Mouse (Mus musculus) ES-Bruce4 (cell line): ENCODE measurements around the gene Dlg1. TPM values are rescaled to one million over a fixed set of nuclear protein-coding genes. Genes with fewer than 3 reads are reported as not detected.

Experiments
- H3K27ac ChIP-seq: 2 replicates; pipeline ENCODE4 v1.5.1; 2012; ENCODE audit warnings: low read length, inconsistent platforms; ENCODE audit not compliant: insufficient read depth
- H3K27me3 ChIP-seq: 2 replicates; pipeline ENCODE4 v1.6.1; 2012; ENCODE audit warnings: mild to moderate bottlenecking, low read length, inconsistent platforms; ENCODE audit not compliant: control insufficient read depth, poor library complexity, insufficient read depth, severe bottlenecking
- H3K36me3 ChIP-seq: 2 replicates; pipeline ENCODE4 v1.6.1; 2012; ENCODE audit warnings: inconsistent platforms, mild to moderate bottlenecking, low read length, moderate library complexity; ENCODE audit not compliant: control insufficient read depth, poor library complexity, insufficient read depth, severe bottlenecking
- H3K4me1 ChIP-seq: one replicate; pipeline ENCODE4 v1.8.1; 2011; ENCODE audit warnings: low read length; ENCODE audit not compliant: control insufficient read depth, insufficient read depth
- H3K4me3 ChIP-seq: 2 replicates; pipeline ENCODE4 v1.5.1; 2011; ENCODE audit warnings: low read depth, mild to moderate bottlenecking, low read length
- H3K9ac ChIP-seq: 2 replicates; pipeline ENCODE4 v1.6.1; 2012; ENCODE audit warnings: low read depth, mild to moderate bottlenecking, inconsistent platforms; ENCODE audit not compliant: poor library complexity, severe bottlenecking
- H3K9me3 ChIP-seq: replicated peaks from 2 replicates; pipeline ENCODE4 v1.6.1; 2012; ENCODE audit warnings: mild to moderate bottlenecking, low read length, inconsistent platforms; ENCODE audit not compliant: control insufficient read depth, poor library complexity, insufficient read depth, severe bottlenecking
- CTCF ChIP-seq: IDR thresholded peaks from one replicate; pipeline ENCODE4 v1.8.1; 2011; ENCODE audit warnings: low read depth, low read length
- EP300 ChIP-seq: IDR thresholded peaks from 2 replicates; pipeline ENCODE4 v1.6.1; 2011; ENCODE audit warnings: low read depth, low read length; ENCODE audit not compliant: insufficient read depth
- POLR2A ChIP-seq: IDR thresholded peaks from one replicate; pipeline ENCODE4 v1.8.1; 2011; ENCODE audit warnings: low read length; ENCODE audit not compliant: insufficient read depth
- polyA plus RNA-seq: library from polyadenylated mRNA; stranded (reverse); fragments of >200 nt; gene quantifications from 2 replicates; pipeline ENCODE4 v1.2.4, GENCODE M21; 2011; ENCODE audit warnings: low read depth; ENCODE audit not compliant: missing spikeins, insufficient read depth, insufficient read length

The Dlg1 gene
- polyA plus RNA-seq, 1 experiment, result 154 TPM

- no peaks in the 10 kb centered on the region for H3K4me1 ChIP-seq
- no peak overlapping the region for H3K9ac ChIP-seq
- no peaks in the 10 kb centered on the region for H3K9me3 ChIP-seq
- H3K36me3 ChIP-seq, result no peaks in the 10 kb centered on the region
- no peak overlapping the region for H3K4me3 ChIP-seq
- H3K27ac ChIP-seq, result no peak overlapping the region
- no peaks in the 10 kb centered on the region for H3K27me3 ChIP-seq
- no peak for TF ChIP-seq POLR2A
- TF ChIP-seq EP300, result no peak
- TF ChIP-seq CTCF, result no peak
These were observed 77.5 kb downstream of the Dlg1 start for GRCm38 (mm10) chr16:31740704-31741103.

- H3K27me3 ChIP-seq, result no peaks in the 10 kb centered on the region
- H3K4me3 ChIP-seq, result no peak overlapping the region
- no peaks in the 10 kb centered on the region for H3K36me3 ChIP-seq
- H3K9me3 ChIP-seq, result no peaks in the 10 kb centered on the region
- no peak overlapping the region for H3K9ac ChIP-seq
- TF ChIP-seq POLR2A (no peak), EP300 (no peak), CTCF (no peak)
- H3K27ac ChIP-seq, result no peak overlapping the region
- H3K4me1 ChIP-seq, result no peaks in the 10 kb centered on the region
These were observed 87.3 kb downstream of the Dlg1 start for GRCm38 (mm10) chr16:31750526-31750925.

- TF ChIP-seq POLR2A, result no peak
- TF ChIP-seq EP300, result no peak
- TF ChIP-seq CTCF, result no peak
- Histone ChIP-seq H3K4me1 (no peaks in the 10 kb centered on the region), H3K9me3 (no peaks in the 10 kb centered on the region), H3K36me3 (no peaks in the 10 kb centered on the region), H3K9ac (no peak overlapping the region), H3K27me3 (no peaks in the 10 kb centered on the region), H3K4me3 (no peak overlapping the region), H3K27ac (no peak overlapping the region)
These were observed 91.2 kb downstream of the Dlg1 start for GRCm38 (mm10) chr16:31754172-31755025.

DNA sequence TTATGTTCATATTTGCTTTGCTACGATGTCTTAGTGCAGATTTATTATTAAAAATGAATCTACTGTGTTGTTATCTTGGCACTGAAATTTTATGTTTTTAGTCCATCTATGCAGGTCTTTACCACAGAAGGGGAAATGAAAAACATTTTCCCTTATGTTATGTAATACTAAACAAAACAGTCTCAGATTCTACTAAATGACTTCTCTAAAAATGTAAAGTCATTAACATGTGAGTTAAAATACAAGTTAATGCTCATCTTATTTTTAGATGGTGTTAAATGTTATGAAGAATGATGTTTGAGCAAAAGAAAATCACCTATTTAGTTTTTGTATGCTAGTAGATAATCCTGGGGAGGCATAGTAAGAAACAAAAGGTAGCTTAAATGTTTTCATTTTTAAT is 91.8 kb downstream of the Dlg1 start:
- no peak for TF ChIP-seq EP300
- no peak for TF ChIP-seq CTCF
- TF ChIP-seq POLR2A, result no peak
- no peak overlapping the region for H3K4me3 ChIP-seq
- H3K4me1 ChIP-seq, result no peaks in the 10 kb centered on the region
- no peak overlapping the region for H3K27ac ChIP-seq
- no peak overlapping the region for H3K9ac ChIP-seq
- H3K9me3 ChIP-seq, result no peaks in the 10 kb centered on the region
- H3K36me3 ChIP-seq, result no peaks in the 10 kb centered on the region
- H3K27me3 ChIP-seq, result no peaks in the 10 kb centered on the region

- TF ChIP-seq POLR2A (no peak), CTCF (no peak), EP300 (no peak)
- Histone ChIP-seq H3K36me3 (no peaks in the 10 kb centered on the region), H3K9me3 (no peaks in the 10 kb centered on the region), H3K9ac (no peak overlapping the region), H3K27ac (no peak overlapping the region), H3K4me3 (no peak overlapping the region), H3K4me1 (no peaks in the 10 kb centered on the region), H3K27me3 (no peaks in the 10 kb centered on the region)
These were observed 93.2 kb downstream of the Dlg1 start for GRCm38 (mm10) chr16:31756436-31756835.

DNA sequence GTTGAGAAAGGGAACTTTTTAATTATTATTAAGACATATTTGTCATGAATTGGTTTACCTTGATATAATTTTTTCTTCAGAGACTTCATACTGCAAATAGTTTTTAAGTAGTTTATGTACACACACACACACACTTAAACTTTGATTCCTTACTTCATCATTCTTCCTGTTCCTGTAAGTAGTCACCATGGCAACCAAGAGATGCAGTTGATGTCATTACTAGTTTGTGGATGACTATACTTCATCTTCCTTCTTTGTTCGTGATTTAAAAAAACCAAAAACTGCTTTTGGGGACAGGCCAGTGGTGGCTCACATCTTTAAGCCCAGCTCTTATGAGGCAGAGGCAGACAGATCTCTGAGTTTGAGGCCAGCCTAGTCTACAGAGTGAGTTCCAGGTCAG is 94.4 kb downstream of the Dlg1 start:
- Histone ChIP-seq H3K27ac (no peak overlapping the region), H3K36me3 (no peaks in the 10 kb centered on the region), H3K27me3 (no peaks in the 10 kb centered on the region), H3K9ac (no peak overlapping the region), H3K4me3 (no peak overlapping the region), H3K9me3 (no peaks in the 10 kb centered on the region), H3K4me1 (no peaks in the 10 kb centered on the region)
- no peak for TF ChIP-seq EP300
- TF ChIP-seq POLR2A, result no peak
- no peak for TF ChIP-seq CTCF
